Mouse (Mus musculus): ENCODE measurements around the gene Olfr740.

Olfr740 gene

GRCm38 (mm10) chr14:50445245-50445644, at the start of gene Olfr740:
TSS of gene Olfr740 (plus strand) at chr14:50445545.
- no peak for DNase-seq

GRCm38 (mm10) chr14:50407268-50407667, 38.1 kb upstream of the Olfr740 start, which contains the start of gene Olfr738:
TSS of gene Olfr738 (plus strand) at chr14:50407568.
- no peak for DNase-seq

- no peak for DNase-seq
Measured at GRCm38 (mm10) chr14:50418326-50418725, 27.0 kb upstream of the Olfr740 start, which contains the start of gene Olfr739. TSS of gene Olfr739 (plus strand) at chr14:50418626.

GRCm38 (mm10) chr14:50472438-50472837, 27.1 kb downstream of the Olfr740 start, which contains the start of gene Olfr741:
TSS of gene Olfr741 (plus strand) at chr14:50472738.
- DNase-seq = no peak

- DNase-seq = no peak
Measured at GRCm38 (mm10) chr14:50478406-50478805, 33.1 kb downstream of the Olfr740 start.

- DNase-seq = no peak
Measured at GRCm38 (mm10) chr14:50503300-50503699, 58.0 kb downstream of the Olfr740 start, which contains the start of gene Olfr742. TSS of gene Olfr742 (plus strand) at chr14:50503600.
